Mouse (Mus musculus): Measurements from ENCODE around the gene Shox2. TPM values are rescaled to one million over a fixed set of nuclear protein-coding genes. Genes with fewer than 3 reads are reported as not detected.

Shox2 gene
- total and polyA plus RNA-seq, 2 experiments from 2014 or later: 17.6 to 33.2 TPM

DNA sequence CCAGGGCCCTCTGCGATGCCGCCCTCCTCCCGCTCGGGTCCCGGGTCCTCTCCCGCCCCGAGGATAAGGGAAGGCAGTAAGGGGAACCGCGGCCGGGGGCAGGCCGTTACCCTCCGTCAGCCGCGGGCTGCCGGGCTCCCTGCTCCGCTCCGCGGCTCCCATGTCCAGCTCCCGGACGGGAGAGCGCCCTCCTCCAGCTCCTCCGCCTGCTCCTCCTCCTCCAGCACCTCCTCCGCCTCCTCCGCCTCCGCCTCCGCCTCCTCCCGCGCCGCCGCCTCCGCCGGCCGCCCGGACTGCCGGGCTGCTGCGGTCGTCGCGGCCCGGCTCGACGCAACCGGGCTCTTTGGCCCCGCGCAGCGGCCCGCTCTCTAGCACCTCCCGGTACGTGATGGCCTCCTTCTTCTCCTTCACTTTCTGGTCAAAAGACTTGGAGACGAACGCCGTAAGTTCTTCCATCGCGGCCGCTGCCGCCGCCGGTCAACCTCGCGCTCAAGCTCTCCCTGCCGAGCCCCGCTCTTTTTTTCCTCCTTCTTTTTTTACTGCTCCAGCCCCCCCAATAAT lies 390 bp downstream of the Shox2 start, which contains the start of gene Rsrc1:
TSS of gene Rsrc1 (plus strand) at position 290 of the 561 bp plus-strand sequence.
- H3K27ac ChIP-seq: no peak within 1 kb of the TSS; the same call in 1 of the 2 replicates
- TF ChIP-seq CTCF (IDR thresholded peaks at IDR 0.05; ENCODE audit: low read depth): no peak

DNA sequence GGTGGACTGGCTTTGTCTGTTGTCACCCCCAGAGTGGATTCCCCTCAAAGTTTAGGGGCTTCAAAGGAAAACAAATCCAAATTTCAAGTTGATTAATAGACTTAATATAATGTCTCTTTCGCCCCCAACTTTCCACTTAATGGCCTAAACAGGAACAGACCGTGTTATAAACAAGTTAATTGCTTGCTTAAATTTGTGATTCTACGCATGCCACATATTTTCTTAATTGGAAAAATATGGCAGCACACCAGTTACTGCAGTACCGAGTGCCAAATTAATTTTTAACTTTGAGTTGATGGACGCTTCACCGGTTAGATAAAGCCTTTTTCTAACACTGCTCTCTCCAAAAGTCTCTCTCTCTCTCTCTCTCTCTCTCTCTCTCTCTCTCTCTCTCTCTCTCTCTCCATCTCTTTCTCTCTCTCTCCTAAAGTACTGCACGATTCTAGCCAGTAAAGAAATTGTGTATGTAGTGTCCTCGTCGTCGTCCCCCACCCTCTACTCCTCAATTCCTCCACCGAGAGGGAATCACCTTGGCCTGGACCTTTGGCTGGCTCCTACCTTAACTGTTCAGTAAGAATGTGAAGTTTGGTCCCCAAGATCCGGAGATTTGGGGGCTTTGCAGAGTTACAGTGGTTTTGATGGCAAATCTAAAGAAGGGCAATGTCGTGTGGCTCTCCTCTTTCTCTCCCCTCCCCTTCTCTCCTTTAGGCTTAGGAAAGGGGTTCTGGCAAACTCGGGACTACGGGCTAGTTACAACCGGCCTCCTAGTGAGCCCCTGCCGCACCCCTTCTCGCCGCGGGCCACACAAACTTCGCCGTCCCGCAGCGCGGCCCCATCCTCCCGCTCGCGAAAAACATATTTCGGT lies 1.2 kb downstream of the Shox2 start:
- Histone ChIP-seq H3K27me3 (ENCODE audit: insufficient read depth, low read length) (peaks cover 57% of the 10 kb centered on the region), H3K4me1 (ENCODE audit: insufficient read depth, low read length) (0 out of 2 replicates have a peak, but pooled peaks cover 3% of the 10 kb centered on the region), H3K4me2 (ENCODE audit: low read depth, low read length) (peak overlapping the region; percentile 54), H3K27ac (no peak overlapping the region; the same call in 1 of the 2 replicates), H3K9ac (replicated peaks; ENCODE audit: low read length) (no peak overlapping the region), H3K36me3 (ENCODE audit: insufficient read depth, low read length) (no peaks in the 10 kb centered on the region), H3K9me3 (ENCODE audit: low read length) (no peaks in the 10 kb centered on the region), H3K4me3 (ENCODE audit: low read length) (peak overlapping the region; percentile 38)
- DNase-seq (ENCODE audit: low spot score) (no peak), ATAC-seq (no peak)
- TF ChIP-seq CTCF (IDR thresholded peaks at IDR 0.05; ENCODE audit: low read depth): no peak
- 4% methylated on average over 29 of the region's 29 CpGs for WGBS

More for the DNA sequence above, 390 bp downstream of the Shox2 start, which contains the start of gene Rsrc1:
- Histone ChIP-seq H3K4me3 (ENCODE audit: low read length) (peak within 1 kb of the TSS; percentile 38), H3K36me3 (ENCODE audit: insufficient read depth, low read length) (no peaks in the 10 kb centered on the region), H3K4me2 (ENCODE audit: low read depth, low read length) (peak within 1 kb of the TSS; percentile 54), H3K9me3 (ENCODE audit: low read length) (no peaks in the 10 kb centered on the region), H3K9ac (replicated peaks; ENCODE audit: low read length) (no peak within 1 kb of the TSS), H3K4me1 (ENCODE audit: insufficient read depth, low read length) (0 out of 2 replicates have a peak, but pooled peaks cover 3% of the 10 kb centered on the region), H3K27me3 (ENCODE audit: insufficient read depth, low read length) (peaks cover 52% of the 10 kb centered on the region)
- WGBS: under 1% methylated on average over 44 of the region's 62 CpGs
- DNase-seq (ENCODE audit: low spot score) (no peak), ATAC-seq (no peak)

DNA sequence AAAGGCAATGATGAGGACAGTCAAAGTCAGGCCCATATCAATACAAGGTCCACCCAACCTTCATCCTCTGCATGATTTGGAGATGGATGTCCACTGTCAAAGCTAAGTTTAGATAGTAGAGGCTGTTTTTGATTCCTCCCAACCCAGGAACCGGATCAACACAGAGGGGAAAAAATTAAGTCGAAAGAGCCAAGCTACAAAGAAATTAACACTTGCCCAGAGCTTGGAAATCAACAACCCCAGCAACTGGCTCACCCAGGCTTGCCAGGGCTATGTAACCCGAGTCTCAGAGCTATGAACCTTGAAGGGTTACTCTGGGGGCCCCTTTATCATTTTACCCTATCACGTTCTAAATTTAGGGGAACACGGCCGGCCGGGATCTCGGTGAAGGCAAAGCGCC lies 2.1 kb downstream of the Shox2 start:
- Histone ChIP-seq H3K4me2 (ENCODE audit: low read depth, low read length) (no peak overlapping the region), H3K4me3 (ENCODE audit: low read length) (0 out of 2 replicates have a peak overlapping the region, but pooled peaks have one; percentile 4), H3K9me3 (ENCODE audit: low read length) (no peaks in the 10 kb centered on the region), H3K36me3 (ENCODE audit: insufficient read depth, low read length) (no peaks in the 10 kb centered on the region), H3K27ac (no peak overlapping the region), H3K4me1 (ENCODE audit: insufficient read depth, low read length) (0 out of 2 replicates have a peak, but pooled peaks cover 3% of the 10 kb centered on the region), H3K27me3 (ENCODE audit: insufficient read depth, low read length) (peaks cover 62% of the 10 kb centered on the region), H3K9ac (replicated peaks; ENCODE audit: low read length) (no peak overlapping the region)
- no peak for ATAC-seq
- no peak for DNase-seq (ENCODE audit: low spot score)
- WGBS: 4% methylated on average over 9 of the region's 9 CpGs
- no peak for TF ChIP-seq CTCF (IDR thresholded peaks at IDR 0.05; ENCODE audit: low read depth)

DNA sequence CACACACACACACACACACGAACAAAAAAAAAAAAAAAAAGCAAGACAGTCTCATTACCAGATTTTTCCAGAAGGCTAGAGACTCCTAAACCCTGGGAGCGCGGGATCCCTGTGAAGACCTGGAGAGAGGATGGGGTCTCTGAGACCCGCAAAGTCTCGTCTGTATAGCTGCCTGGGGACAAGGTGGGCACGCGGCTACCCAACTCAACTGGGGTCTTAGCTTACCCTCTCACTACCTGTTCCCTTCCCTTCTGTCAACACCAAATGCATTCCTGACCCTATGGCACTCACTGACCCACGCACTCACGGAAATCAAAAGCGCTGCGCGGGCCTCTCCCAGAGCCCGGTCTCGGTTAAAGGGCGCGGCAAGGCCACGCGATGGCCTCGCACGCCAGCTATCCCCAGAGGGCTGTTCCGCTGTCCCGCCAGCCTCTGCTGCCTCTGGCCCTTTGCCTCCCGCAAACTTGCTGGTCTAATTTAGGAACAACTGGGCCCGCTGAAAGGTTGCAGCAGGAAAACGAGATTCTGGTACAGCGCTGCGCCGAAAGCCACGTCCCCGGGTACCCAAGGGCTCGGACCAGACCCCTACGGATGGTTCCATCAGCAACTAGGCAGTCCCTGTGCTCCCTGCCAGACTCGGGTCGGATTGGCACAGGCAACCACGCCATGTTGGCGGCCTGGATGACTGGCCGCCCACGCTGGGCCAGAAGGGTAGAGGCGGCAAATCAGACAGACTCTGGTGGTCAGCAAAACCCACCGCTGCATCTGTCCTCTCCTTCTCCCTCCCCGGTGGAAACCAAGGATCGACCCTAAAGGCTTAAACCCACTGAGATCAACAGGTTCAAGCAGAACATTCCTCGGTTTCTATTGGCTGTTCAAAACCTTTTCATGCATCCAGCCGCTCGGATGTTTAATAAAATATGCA lies 2.9 kb downstream of the Shox2 start:
- under 1% methylated on average over 45 of the region's 45 CpGs for WGBS
- no peak overlapping the region for H3K9ac ChIP-seq (replicated peaks; ENCODE audit: low read length)
- H3K27me3 ChIP-seq (ENCODE audit: insufficient read depth, low read length): peaks cover 62% of the 10 kb centered on the region
- H3K4me1 ChIP-seq (ENCODE audit: insufficient read depth, low read length): 0 out of 2 replicates have a peak, but pooled peaks cover 3% of the 10 kb centered on the region
- DNase-seq (ENCODE audit: low spot score): no peak
- no peaks in the 10 kb centered on the region for H3K36me3 ChIP-seq (ENCODE audit: insufficient read depth, low read length)
- H3K4me2 ChIP-seq (ENCODE audit: low read depth, low read length): peak overlapping the region; percentile 25; the same call in 1 of the 2 replicates
- no peak for TF ChIP-seq CTCF (IDR thresholded peaks at IDR 0.05; ENCODE audit: low read depth)
- ATAC-seq: no peak
- no peak overlapping the region for H3K27ac ChIP-seq
- peak overlapping the region; percentile 18 for H3K4me3 ChIP-seq (ENCODE audit: low read length)
- H3K9me3 ChIP-seq (ENCODE audit: low read length): no peaks in the 10 kb centered on the region

DNA sequence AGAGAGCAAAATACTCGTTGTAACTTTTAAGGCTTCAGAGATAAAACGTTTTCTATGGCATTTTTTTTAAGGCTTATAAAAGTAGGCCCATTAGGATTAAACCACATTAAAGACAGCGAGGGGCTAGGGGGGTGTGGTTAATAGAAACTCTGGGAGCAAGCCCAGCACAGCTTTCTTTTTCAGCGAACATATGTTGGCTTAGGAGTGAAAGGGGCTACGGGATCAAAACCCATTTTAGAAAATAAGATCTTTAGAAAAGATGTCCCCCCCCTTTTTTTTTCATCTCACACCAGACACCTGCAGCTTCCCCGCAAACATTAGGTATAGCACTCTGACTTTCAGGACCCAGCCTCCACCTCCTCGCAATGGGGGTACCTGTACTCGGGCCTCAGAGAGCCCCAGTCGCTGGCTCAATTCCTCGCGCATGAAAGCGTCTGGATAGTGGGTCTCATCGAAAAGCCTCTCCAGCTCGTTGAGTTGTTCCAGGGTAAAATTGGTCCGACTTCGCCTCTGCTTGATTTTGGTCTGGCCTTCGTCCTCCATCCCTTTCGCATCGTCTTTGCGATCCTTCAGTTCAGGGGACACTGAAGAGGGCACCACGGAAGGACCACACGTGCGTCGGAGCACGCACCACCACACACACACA lies 3.6 kb downstream of the Shox2 start:
- no peak for TF ChIP-seq CTCF (IDR thresholded peaks at IDR 0.05; ENCODE audit: low read depth)
- H3K9ac ChIP-seq (replicated peaks; ENCODE audit: low read length): no peak overlapping the region
- 2% methylated on average over 25 of the region's 25 CpGs for WGBS
- no peak for ATAC-seq
- H3K4me1 ChIP-seq (ENCODE audit: insufficient read depth, low read length): 0 out of 2 replicates have a peak, but pooled peaks cover 3% of the 10 kb centered on the region
- no peaks in the 10 kb centered on the region for H3K9me3 ChIP-seq (ENCODE audit: low read length)
- H3K4me2 ChIP-seq (ENCODE audit: low read depth, low read length): no peak overlapping the region
- no peaks in the 10 kb centered on the region for H3K36me3 ChIP-seq (ENCODE audit: insufficient read depth, low read length)
- no peak overlapping the region for H3K4me3 ChIP-seq (ENCODE audit: low read length)
- DNase-seq (ENCODE audit: low spot score): no peak
- no peak overlapping the region for H3K27ac ChIP-seq
- H3K27me3 ChIP-seq (ENCODE audit: insufficient read depth, low read length): peaks cover 65% of the 10 kb centered on the region

Measured in hindbrain, postnatal 0 days (tissue).